Mouse (Mus musculus) ES-E14 (cell line): ENCODE measurements at regions not wholly inside any gene's neighbourhood (a gene's known extent, or its start where the extent isn't known, plus 50 kb on each side); places are given as distances from the start of the nearest gene placed in this dataset.
"Not testable (repeated sequence)": the region's sequence is repeated elsewhere in the genome, so short reads cannot be mapped to it uniquely, and the experiment has no call there.

Source experiments
- DNase-seq: peaks from one replicate; pipeline ENCODE4 v3.0.0-alpha.2; 2013; ENCODE audit warnings: low read depth, low spot score
- H3K27ac ChIP-seq: 2 replicates; pipeline ENCODE4 v1.5.1; 2012; ENCODE audit warnings: low read depth, mild to moderate bottlenecking, low read length, moderate library complexity, mixed read lengths; ENCODE audit not compliant: poor library complexity, insufficient read depth, severe bottlenecking
- H3K36me3 ChIP-seq: 2 replicates; pipeline ENCODE4 v1.6.1; 2012; ENCODE audit warnings: mild to moderate bottlenecking, low read length, moderate library complexity, mixed read lengths; ENCODE audit not compliant: control insufficient read depth, poor library complexity, insufficient read depth, severe bottlenecking
- H3K4me1 ChIP-seq, 2 experiments: fragments of 150-350 bp in 1 of 2; sonication (generic) in 1 of 2; 2 replicates each; pipeline ENCODE4 v1.6.1; 2012; ENCODE audit warnings: low read length in 2 of 2, mild to moderate bottlenecking in 1 of 2, mixed read lengths in 1 of 2; ENCODE audit not compliant: control insufficient read depth in 2 of 2, insufficient read depth in 2 of 2, poor library complexity in 1 of 2
- H3K4me3 ChIP-seq, 2 experiments: fragments of 150-350 bp in 1 of 2; sonication (generic) in 1 of 2; 2 replicates each; pipeline ENCODE4 v1.5.1; 2012; ENCODE audit warnings: low read length in 2 of 2, low read depth in 1 of 2, mild to moderate bottlenecking in 1 of 2, mixed read lengths in 1 of 2; ENCODE audit not compliant: insufficient read depth in 1 of 2, poor library complexity in 1 of 2, severe bottlenecking in 1 of 2
- H3K9ac ChIP-seq: 2 replicates; pipeline ENCODE4 v1.6.1; 2012; ENCODE audit warnings: low read depth, mild to moderate bottlenecking, low read length, mixed read lengths; ENCODE audit not compliant: poor library complexity, insufficient read depth, severe bottlenecking
- H3K9me3 ChIP-seq: fragments of 150-350 bp; sonication (generic); 2 replicates; pipeline ENCODE4 v1.6.1; 2012; ENCODE audit warnings: low read depth, mild to moderate bottlenecking, low read length; ENCODE audit not compliant: control insufficient read depth, insufficient read depth
- CHD2 ChIP-seq: IDR thresholded peaks from 2 replicates; pipeline ENCODE4 v1.6.1; 2014; ENCODE audit warnings: mild to moderate bottlenecking, low read depth, low read length, inconsistent platforms
- HCFC1 ChIP-seq: IDR thresholded peaks from 2 replicates; pipeline ENCODE4 v1.6.1; 2012; ENCODE audit warnings: low read length, inconsistent platforms, borderline replicate concordance; ENCODE audit not compliant: insufficient read depth
- MAFK ChIP-seq: IDR thresholded peaks from 2 replicates; pipeline ENCODE4 v1.6.1; 2014; ENCODE audit warnings: mild to moderate bottlenecking, low read depth, low read length, inconsistent platforms; ENCODE audit not compliant: insufficient read depth
- ZC3H11A ChIP-seq: IDR thresholded peaks from 2 replicates; pipeline ENCODE4 v1.6.1; 2012; ENCODE audit warnings: low read depth, mild to moderate bottlenecking, inconsistent platforms, low read length, borderline replicate concordance
- ZNF384 ChIP-seq: IDR thresholded peaks from 2 replicates; pipeline ENCODE4 v1.6.1; 2012; ENCODE audit warnings: low read depth, low read length, inconsistent platforms
- in situ Hi-C, 2 experiments: fragments of 600-800 bp; cut with MboI; formaldehyde crosslinking; loops; one replicate each; pipeline ENCODE4 v1.15.1; 2025; ENCODE audit warnings: low sequenced_read_pairs in 2 of 2, inconsistent platforms in 1 of 2; ENCODE audit not compliant: unreplicated experiment in 2 of 2

DNA sequence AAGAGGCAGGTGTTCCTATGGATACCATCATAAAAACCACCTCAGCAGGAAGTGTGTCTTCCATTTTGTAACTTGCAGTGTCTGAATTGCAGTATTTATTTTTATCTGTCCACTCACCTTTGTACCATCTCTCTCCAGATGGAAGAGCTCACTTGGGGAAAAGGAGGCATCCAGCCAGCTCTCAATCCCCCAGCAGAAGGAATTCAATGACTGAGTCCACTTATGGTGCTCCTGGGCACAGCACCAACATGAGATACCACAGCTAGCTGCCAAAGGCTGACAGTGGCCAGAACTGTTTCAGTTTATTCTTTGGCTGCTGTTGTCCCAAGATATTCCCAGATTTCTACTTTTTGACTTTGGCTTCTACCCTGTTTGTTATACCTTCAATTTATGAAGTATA lies 136.6 kb upstream of the Rps6ka3 start:
- Histone ChIP-seq H3K4me1 (no peaks in the 10 kb centered on the region), H3K36me3 (no peaks in the 10 kb centered on the region), H3K4me3 (no peak overlapping the region), H3K9me3 (no peaks in the 10 kb centered on the region), H3K9ac (no peak overlapping the region), H3K27ac (no peak overlapping the region)
- in situ Hi-C loops, result no loop called here
- DNase-seq, result no peak
- no peak for TF ChIP-seq ZNF384
- TF ChIP-seq MAFK, result no peak
- no peak for TF ChIP-seq ZC3H11A
- no peak for TF ChIP-seq CHD2
- TF ChIP-seq HCFC1, result no peak

DNA sequence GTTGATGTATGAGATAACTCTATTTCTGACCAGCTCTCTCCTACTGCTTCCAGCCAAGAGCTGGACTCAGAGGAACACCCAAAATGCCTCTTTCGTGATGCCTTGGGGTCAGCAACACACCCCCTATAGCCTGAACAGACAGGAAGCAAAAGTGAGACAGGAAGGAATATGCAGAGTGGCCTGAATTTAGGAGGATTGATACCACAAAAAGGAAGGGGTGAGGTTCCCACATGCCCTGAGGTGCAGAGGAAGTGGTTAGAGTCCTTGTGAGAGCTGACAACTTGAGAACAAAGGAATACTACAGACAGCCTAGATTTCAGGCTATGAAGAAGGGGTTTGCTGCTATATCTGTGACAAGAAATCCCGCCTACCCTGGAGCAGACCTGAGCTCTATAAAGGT lies 129.6 kb upstream of the Rps6ka3 start:
- no peaks in the 10 kb centered on the region for H3K36me3 ChIP-seq
- H3K4me3 ChIP-seq, result no peak overlapping the region
- TF ChIP-seq HCFC1 (no peak), CHD2 (no peak)
- in situ Hi-C loops, result no loop called here
- no peak overlapping the region for H3K9ac ChIP-seq
- H3K27ac ChIP-seq, result no peak overlapping the region
- DNase-seq, result no peak
- no peaks in the 10 kb centered on the region for H3K4me1 ChIP-seq
- no peaks in the 10 kb centered on the region for H3K9me3 ChIP-seq

DNA sequence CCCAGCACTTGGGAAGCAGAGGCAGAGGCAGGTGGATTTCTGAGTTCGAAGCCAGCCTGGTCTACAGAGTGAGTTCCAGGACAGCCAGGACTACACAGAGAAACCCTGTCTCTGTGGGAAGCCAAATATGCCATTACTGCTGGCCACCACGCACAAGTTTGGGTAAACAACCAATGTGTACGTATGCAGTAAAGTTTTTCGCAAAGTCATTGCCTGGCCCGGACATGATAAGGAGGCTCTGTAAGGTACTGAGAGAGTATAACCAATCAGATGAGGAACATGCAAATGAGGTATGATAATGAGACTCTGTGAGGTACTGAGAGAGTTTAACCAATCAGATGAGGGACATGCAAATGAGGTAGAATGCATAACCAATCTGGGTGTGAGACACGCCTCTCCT lies 99.5 kb upstream of the Rps6ka3 start:
- in situ Hi-C loops, H3K9ac ChIP-seq, H3K36me3 ChIP-seq: not testable (repeated sequence)

DNA sequence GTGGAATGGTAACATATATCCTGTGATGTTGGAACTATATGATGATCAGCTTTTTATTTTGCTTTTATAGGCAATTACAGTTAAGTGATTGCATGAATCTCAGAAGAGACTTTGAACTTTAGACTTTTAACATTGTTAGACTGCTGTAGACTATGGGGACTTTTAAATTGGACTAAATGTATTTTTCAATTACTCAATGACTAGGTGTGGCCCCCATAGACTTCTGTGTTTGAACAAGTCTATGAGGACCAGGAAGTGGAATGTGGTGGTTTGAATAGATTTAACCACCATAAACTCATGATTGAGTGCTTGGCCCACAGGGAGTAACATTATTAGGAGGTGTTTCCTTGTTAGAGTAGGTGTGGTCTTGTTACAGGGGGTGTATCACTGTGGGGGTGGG lies 93.9 kb upstream of the Rps6ka3 start:
- H3K4me1 ChIP-seq, result no peaks in the 10 kb centered on the region
- no peak overlapping the region for H3K27ac ChIP-seq
- H3K9me3 ChIP-seq, result no peaks in the 10 kb centered on the region
- TF ChIP-seq ZNF384, result no peak
- TF ChIP-seq HCFC1, result no peak
- TF ChIP-seq ZC3H11A, result no peak
- no peak for TF ChIP-seq MAFK
- no peak for TF ChIP-seq CHD2
- H3K9ac ChIP-seq, result no peak overlapping the region
- no peak overlapping the region for H3K4me3 ChIP-seq
- DNase-seq, result no peak
- in situ Hi-C loops, result no loop called here
- no peaks in the 10 kb centered on the region for H3K36me3 ChIP-seq

More for the DNA sequence above, 99.5 kb upstream of the Rps6ka3 start:
- not testable (repeated sequence) for H3K4me3 ChIP-seq, H3K9me3 ChIP-seq, DNase-seq, H3K27ac ChIP-seq, H3K4me1 ChIP-seq

DNA sequence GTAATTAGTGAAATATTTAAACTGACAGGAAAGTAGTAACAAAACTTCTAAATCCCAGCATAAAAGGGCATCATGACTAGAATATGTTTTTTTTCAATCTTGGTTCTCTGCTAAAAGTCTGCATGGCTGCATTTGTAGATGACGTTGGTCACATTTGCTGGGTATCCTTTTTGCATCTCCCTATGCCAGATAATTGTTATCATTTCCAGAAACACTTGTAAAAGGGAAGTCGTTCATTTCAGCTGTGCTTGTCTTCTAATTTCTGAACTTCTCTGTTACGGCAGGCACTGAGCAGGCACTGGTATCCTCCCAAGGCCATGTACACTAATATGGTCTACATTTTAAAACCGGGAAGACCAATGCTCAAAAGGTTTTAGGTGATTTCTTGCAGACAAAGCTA lies 69.6 kb upstream of the Rps6ka3 start:
- Histone ChIP-seq H3K36me3 (no peaks in the 10 kb centered on the region), H3K9me3 (no peaks in the 10 kb centered on the region)
- DNase-seq, result no peak

More for the DNA sequence above, 69.6 kb upstream of the Rps6ka3 start:
- no peak overlapping the region for H3K27ac ChIP-seq
- no peak for TF ChIP-seq MAFK
- no peak for TF ChIP-seq ZC3H11A
- no peak for TF ChIP-seq ZNF384
- no peak for TF ChIP-seq HCFC1
- TF ChIP-seq CHD2, result no peak
- H3K4me3 ChIP-seq, result no peak overlapping the region
- in situ Hi-C loops, result no loop called here
- no peak overlapping the region for H3K9ac ChIP-seq
- H3K4me1 ChIP-seq, result no peaks in the 10 kb centered on the region
